ENCODE assay signal across 16 mouse cellular contexts in genomic region chr13:108601021-108601420, GRCm38 (mm10).
A peak's percentile ranks its signal among the peaks of the same experiment; 100 is the strongest.
DNase-seq lines count a peak whose midpoint lies in the region.
"Had no signal": no experiment of that assay in that cellular context is flagged by ENCODE, and none has a peak within 500 bp of the region (broad histone marks: within the 10 kb centered on the region; RNA-seq: fewer than 3 reads in every experiment).

No protein-coding gene starts in this region.

- no peaks in the 10 kb centered on the region for H3K9me3 ChIP-seq in heart, embryonic 10.5 days
- H3K9me3 ChIP-seq: hindbrain, embryonic 10.5 days; liver, embryonic 13.5 days; neural tube, embryonic 15.5 days had no signal

- no peak overlapping the region for H3K4me3 ChIP-seq in heart, embryonic 10.5 days
- H3K4me3 ChIP-seq: gastrocnemius, adult 2 months; heart, adult 2 months; hindbrain, embryonic 10.5 days; liver, embryonic 13.5 days; neural tube, embryonic 15.5 days had no signal

- no peak overlapping the region for H3K27ac ChIP-seq in heart, embryonic 10.5 days
- H3K27ac ChIP-seq: gastrocnemius, adult 2 months; heart, adult 2 months; hindbrain, embryonic 10.5 days; liver, embryonic 13.5 days; macrophage; neural tube, embryonic 15.5 days had no signal

- H3K36me3 ChIP-seq in heart, embryonic 10.5 days = no peaks in the 10 kb centered on the region
- H3K36me3 ChIP-seq: hindbrain, embryonic 10.5 days; liver, embryonic 13.5 days; neural tube, embryonic 15.5 days had no signal

- peak; percentile 44 for DNase-seq in heart, adult 11 months
- no peak for DNase-seq in heart, embryonic 10.5 days (ENCODE audit: low spot score)
- peak; percentile 28 for DNase-seq in lung, postnatal 10 days
- no peak for DNase-seq in lung, postnatal 14 days
- DNase-seq in brain, adult 2 months (ENCODE audit: low read depth, low spot score) = peak; percentile 17
- peak; percentile 1 for DNase-seq in skeletal muscle tissue, adult 2 months (ENCODE audit: low read depth, low spot score)
- DNase-seq in layer of hippocampus, postnatal 10 days (ENCODE audit: low spot score in 2 of 2) = no peak
- DNase-seq: forebrain, postnatal 0 days; gastrocnemius, adult 2 months; heart, adult 2 months; layer of hippocampus, postnatal 36 days; liver, embryonic 13.5 days; thymus, adult 18-20 months had no signal

- H3K27me3 ChIP-seq in heart, embryonic 10.5 days (ENCODE audit: insufficient read depth, poor library complexity, severe bottlenecking) = no peaks in the 10 kb centered on the region
- H3K27me3 ChIP-seq: liver, embryonic 13.5 days; neural tube, embryonic 15.5 days had no signal

- WGBS in heart, embryonic 10.5 days = 89% methylated on average over 2 of the region's 2 CpGs

- H3K4me1 ChIP-seq in heart, embryonic 10.5 days = no peaks in the 10 kb centered on the region
- H3K4me1 ChIP-seq: hindbrain, embryonic 10.5 days; liver, embryonic 13.5 days; neural tube, embryonic 15.5 days had no signal

Comparison
In these comparisons a context has a peak if more than half of its experiments do, and no peak if none do; other contexts are left out.
1. DNase-seq: peak in heart, adult 11 months (single experiment), lung, postnatal 10 days (single experiment), brain, adult 2 months (single experiment) and skeletal muscle tissue, adult 2 months (single experiment); none in heart, embryonic 10.5 days (single experiment), lung, postnatal 14 days (single experiment) and layer of hippocampus, postnatal 10 days (0 of 2).